Mouse (Mus musculus) CD8-positive naive resting alpha-beta T cell, adult 57 days (primary cell): ENCODE measurements around the gene Nelfe. TPM values are rescaled to one million over a fixed set of nuclear protein-coding genes. Genes with fewer than 3 reads are reported as not detected.

Experiments
- total RNA-seq: library from RNA; stranded (reverse); gene quantifications from one replicate; pipeline ENCODE4 v1.2.4, GENCODE M21; 2023

The Nelfe gene
- 31.0 TPM for total RNA-seq

DNA sequence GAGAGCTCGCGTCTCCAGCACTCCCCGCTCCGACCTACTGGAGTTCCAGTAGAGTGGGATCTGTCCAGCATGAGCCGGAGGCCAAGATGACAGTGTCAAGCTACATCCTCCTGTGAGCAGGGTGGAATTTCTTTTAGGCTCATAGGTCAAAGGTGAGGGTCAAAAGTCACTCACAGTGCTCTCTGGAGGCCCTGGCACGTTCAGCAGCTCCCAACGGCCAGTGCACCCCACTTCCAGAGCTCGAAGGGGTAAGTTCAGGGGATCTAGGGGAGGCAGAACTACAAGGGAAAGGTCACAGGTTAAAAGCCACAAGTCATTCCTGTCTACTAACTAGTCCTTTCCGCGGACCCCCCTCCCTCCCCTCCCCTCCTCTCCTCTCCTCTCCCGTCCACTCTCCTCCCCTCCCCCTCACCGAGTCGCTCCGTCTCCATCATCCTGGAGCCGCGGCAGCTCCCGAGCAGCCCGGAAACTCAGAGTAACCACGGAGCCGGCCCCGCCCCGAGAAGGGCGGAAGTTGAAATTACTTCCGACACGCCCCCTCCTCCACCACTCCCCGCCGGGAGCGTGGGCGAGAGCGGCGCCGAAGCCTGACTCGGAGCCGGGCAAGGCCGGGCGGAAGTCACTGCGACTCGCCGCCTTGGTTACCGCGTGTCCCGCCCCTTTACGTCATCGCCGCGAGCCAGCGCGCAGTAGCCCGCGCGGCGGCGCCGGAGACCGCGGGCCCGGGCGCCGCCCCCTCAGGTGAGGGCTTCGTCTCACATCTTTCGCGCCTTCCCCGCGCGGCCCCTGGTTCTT, at the start of gene Nelfe, which contains the start of gene Skiv2l:
TSS of gene Nelfe (plus strand) at position 670 of the 795 bp plus-strand sequence.
TSS of gene Skiv2l (minus strand) at position 489 of the 795 bp plus-strand sequence.

DNA sequence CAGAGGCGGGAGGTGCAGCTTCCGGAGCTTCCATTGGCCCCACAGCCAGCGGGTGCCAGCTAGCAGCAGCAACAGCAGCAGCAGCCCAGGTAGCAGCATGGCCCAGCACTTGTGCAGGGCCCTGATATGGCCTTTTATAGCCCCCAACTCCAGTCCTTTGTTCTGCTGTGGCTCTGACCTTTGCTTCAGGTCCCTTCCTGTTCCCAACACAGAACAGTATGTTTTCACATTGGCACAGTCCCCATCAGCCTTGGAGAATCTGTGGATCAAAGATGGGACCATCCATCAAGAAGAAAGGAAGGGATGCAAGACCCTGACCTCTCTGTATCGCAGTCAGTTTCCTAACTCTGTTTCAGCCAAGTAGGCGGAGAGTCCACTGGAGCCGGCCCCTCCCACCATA, 45.9 kb upstream of the Nelfe start, which contains the start of gene Cyp21a1:
TSS of gene Cyp21a1 (minus strand) at position 261 of the 400 bp plus-strand sequence.

DNA sequence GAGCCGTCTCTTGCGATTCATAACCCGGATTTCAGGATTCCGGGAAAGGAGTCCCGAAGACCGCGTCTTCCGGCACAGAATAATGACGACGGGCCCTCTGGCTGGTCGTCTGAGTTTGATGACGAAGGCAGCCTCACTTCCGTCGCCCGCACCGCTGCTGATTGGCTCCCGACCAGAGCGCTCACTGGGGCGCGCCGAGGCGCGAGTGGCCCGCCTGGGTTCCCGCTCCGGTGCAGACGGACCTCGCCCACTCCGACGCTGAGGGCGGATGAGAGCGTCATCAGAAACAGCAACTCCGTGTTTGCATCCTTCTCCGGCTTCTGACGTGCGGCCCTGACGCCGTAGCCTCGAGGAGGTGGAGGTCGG, 13.4 kb upstream of the Nelfe start, which contains the start of the genes Stk19 and Dxo:
TSS of gene Stk19 (minus strand) at position 90 of the 366 bp plus-strand sequence.
TSS of gene Dxo (plus strand) at position 164 of the 366 bp plus-strand sequence.

DNA sequence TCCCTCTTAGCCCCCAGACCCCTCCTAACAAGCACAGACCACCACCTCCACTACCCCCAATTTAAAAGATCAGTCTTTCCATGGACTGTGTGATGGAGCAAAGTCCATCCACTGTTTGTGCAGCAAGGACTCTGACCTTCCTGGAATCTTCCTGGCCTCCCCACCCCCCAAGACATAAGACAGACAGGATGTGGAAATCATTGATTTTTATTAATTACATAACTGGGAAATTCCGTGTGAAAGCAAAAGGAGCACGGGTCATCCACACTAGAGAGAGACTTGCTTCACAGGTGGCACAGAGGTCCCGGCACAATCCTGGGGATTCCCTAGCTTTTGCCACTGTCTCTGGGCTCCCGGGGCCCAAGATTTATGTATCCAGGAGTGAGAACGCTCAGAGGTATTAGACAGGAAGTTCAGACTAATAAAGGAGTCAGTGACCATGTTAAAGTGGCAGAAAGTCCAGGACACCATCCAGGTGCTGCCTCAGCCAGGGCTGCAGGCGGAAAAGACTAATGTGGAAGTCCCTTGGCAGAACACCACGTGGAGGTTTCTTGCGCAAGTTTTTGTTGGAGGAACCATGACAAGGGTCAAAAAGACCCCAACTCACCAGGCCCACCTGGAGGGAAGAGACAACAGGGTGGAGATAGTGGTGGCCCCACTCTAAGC, 12.4 kb downstream of the Nelfe start, which contains the start of gene Cfb:
TSS of gene Cfb (minus strand) at position 103 of the 666 bp plus-strand sequence.

DNA sequence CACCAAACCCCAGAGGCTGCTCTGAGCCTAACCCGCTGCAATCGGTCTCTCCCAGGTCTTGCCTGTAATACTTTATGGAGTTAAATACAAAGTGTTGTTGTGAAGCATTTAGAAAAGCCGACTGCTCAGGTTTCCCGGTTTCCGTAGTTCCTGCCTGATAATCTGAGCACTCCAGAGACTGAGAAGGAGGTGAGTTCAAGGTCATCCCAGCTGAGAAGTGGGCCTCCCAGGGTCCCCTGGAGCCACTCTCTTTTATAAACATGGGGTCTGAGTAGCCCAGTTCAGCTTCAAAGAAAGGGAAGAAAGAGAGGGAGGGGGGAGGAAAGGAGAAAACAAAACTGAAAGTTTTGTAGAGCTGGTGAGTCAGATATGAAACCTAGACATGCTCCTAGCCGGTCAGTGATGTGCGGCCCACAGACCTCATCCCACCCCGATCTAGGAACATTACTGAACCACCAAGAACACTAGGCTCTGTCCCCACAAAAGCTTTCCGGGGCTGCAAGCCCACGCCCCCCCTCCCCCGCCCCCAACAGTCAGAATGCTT, 29.2 kb downstream of the Nelfe start, which contains the start of gene Zbtb12:
TSS of gene Zbtb12 (plus strand) at position 148 of the 544 bp plus-strand sequence.

DNA sequence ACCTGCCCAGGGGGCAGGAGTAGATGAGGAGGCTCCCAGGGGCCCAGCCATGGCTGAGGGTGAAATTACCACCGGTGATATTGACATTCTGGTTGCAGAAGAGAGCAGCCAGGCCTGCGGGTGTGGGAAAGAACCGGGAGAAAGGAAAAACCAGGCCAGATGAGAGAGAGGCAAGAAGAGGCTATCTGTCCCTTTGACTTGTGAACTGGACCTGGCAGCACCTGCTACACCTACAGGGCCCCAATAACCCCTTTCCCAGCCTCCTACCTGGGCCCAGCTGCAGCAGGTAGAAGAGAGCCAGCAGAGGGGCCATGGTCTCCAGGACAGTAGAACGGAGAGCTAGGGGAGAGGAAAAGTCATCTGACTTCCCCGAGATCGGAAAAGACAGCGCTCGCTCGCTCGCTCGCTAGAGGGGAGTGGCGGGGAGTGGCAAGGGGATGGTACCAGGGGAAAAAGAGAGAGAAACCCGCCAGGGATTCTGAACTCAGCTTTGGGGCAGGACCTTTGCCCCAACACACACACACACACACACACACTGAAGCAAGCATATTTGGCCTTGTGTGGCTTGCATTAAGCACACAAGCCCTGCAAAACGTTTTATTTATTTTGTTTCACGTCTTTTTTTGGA, 31.6 kb downstream of the Nelfe start, which contains the start of gene Gm20547:
TSS of gene Gm20547 (minus strand) at position 360 of the 628 bp plus-strand sequence.

DNA sequence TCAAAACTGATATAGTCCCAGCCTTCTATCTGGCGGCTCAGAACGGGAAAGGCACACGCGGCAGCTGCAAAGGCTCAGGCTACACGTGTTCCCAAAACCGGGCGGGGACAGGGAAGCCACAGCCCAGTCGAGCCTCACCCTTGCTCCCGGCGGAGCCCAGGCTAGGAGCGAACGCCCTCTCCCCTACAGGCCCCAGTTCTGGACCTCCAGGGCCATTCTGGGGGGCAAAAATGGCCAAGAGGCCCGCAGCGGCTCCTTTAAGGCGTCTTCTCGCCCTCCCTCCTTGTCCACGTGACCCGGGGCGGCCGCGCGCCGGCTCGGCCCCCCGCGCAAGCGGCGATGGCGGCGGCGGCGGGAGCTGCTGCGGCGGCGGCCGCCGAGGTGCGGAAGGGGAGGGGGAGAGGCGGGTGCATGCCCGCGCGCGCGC, 48.0 kb downstream of the Nelfe start, which contains the start of the genes C2 and Ehmt2:
TSS of gene C2 (minus strand) at position 106 of the 427 bp plus-strand sequence.
TSS of gene Ehmt2 (plus strand) at position 310 of the 427 bp plus-strand sequence.

Other genes with a start within 250 kb of the Nelfe start
- 29.0 TPM for gene Rnf5, start 246.7 kb upstream of the Nelfe start, total RNA-seq
- gene Agpat1, start 246.1 kb upstream of the Nelfe start, total RNA-seq = 54.0 TPM
- 4.3 TPM for gene Egfl8, start 234.4 kb upstream of the Nelfe start, total RNA-seq
- gene Ppt2, start 221.9 kb upstream of the Nelfe start, total RNA-seq = 22.5 TPM
- 15.2 TPM for gene Prrt1, start 220.9 kb upstream of the Nelfe start, total RNA-seq
- gene Fkbpl, start 205.6 kb upstream of the Nelfe start, total RNA-seq = 3.1 TPM
- gene Atf6b, start 203.2 kb upstream of the Nelfe start, total RNA-seq = 47.8 TPM
- gene Tnxb, start 179.9 kb upstream of the Nelfe start, total RNA-seq = 0.09 TPM
- gene C4b, start 106.5 kb upstream of the Nelfe start, total RNA-seq = 1.3 TPM
- gene Cyp21a1, start 45.8 kb upstream of the Nelfe start, total RNA-seq = not detected
- gene Stk19, start 13.4 kb upstream of the Nelfe start, total RNA-seq = 62.5 TPM
- gene Dxo, start 13.4 kb upstream of the Nelfe start, total RNA-seq = 76.5 TPM
- 106 TPM for gene Skiv2l, start 181 bp upstream of the Nelfe start, total RNA-seq
- 0.61 TPM for gene Cfb, start 12.1 kb downstream of the Nelfe start, total RNA-seq
- gene Zbtb12, start 29.1 kb downstream of the Nelfe start, total RNA-seq = 5.4 TPM
- not detected for gene Gm20547, start 31.7 kb downstream of the Nelfe start, total RNA-seq
- 1.9 TPM for gene C2, start 47.9 kb downstream of the Nelfe start, total RNA-seq
- 120 TPM for gene Ehmt2, start 48.1 kb downstream of the Nelfe start, total RNA-seq
- not detected for gene Slc44a4, start 64.1 kb downstream of the Nelfe start, total RNA-seq
- gene Neu1, start 80.9 kb downstream of the Nelfe start, total RNA-seq = 55.1 TPM
- gene Hspa1b, start 108.8 kb downstream of the Nelfe start, total RNA-seq = 83.6 TPM
- not detected for gene Gm20481, start 119.5 kb downstream of the Nelfe start, total RNA-seq
- 42.1 TPM for gene Hspa1a, start 121.8 kb downstream of the Nelfe start, total RNA-seq
- gene Hspa1l, start 122.3 kb downstream of the Nelfe start, total RNA-seq = not detected
- 27.1 TPM for gene Lsm2, start 131.5 kb downstream of the Nelfe start, total RNA-seq
- 98.2 TPM for gene Vars, start 150.6 kb downstream of the Nelfe start, total RNA-seq
- gene Vwa7, start 166.2 kb downstream of the Nelfe start, total RNA-seq = 0.80 TPM
- 0.70 TPM for gene Sapcd1, start 177.6 kb downstream of the Nelfe start, total RNA-seq
- gene Msh5, start 196.4 kb downstream of the Nelfe start, total RNA-seq = 2.9 TPM
- 149 TPM for gene Clic1, start 199.6 kb downstream of the Nelfe start, total RNA-seq
- 0.64 TPM for gene Ddah2, start 208.6 kb downstream of the Nelfe start, total RNA-seq
- not detected for gene Ly6g6c, start 215.0 kb downstream of the Nelfe start, total RNA-seq
- not detected for gene Mpig6b, start 215.8 kb downstream of the Nelfe start, total RNA-seq
- gene Ly6g6e, start 226.5 kb downstream of the Nelfe start, total RNA-seq = not detected
- not detected for gene Ly6g6d, start 227.7 kb downstream of the Nelfe start, total RNA-seq
- not detected for gene Ly6g6f, start 235.2 kb downstream of the Nelfe start, total RNA-seq
- gene Abhd16a, start 238.9 kb downstream of the Nelfe start, total RNA-seq = 70.2 TPM